Mouse (Mus musculus) heart, embryonic 16.5 days (tissue): Measurements from ENCODE around the gene Taf7l. TPM values are rescaled to one million over a fixed set of nuclear protein-coding genes. Genes with fewer than 3 reads are reported as not detected.

ENCODE experiments used
- ATAC-seq: fragments of 200-750 bp; cut with Nextera tagmentation; replicated peaks from 2 replicates; pipeline ENCODE4 v1.8.0; 2017; ENCODE audit warnings: moderate number of reproducible peaks; ENCODE audit not compliant: insufficient read depth, low FRiP score; ENCODE audit errors: extremely low read depth
- H3K27ac ChIP-seq: fragments of 300-500 bp; sonication (generic); 2 replicates; pipeline ENCODE4 v1.5.1; 2014; ENCODE audit warnings: mild to moderate bottlenecking, low read length, control low read depth, moderate library complexity
- H3K27me3 ChIP-seq: fragments of 300-500 bp; sonication (generic); 2 replicates; pipeline ENCODE4 v1.6.1; 2014; ENCODE audit warnings: low read length, mixed read lengths; ENCODE audit not compliant: control insufficient read depth, insufficient read depth
- H3K36me3 ChIP-seq: fragments of 300-500 bp; sonication (generic); 2 replicates; pipeline ENCODE4 v1.6.1; 2014; ENCODE audit not compliant: control insufficient read depth, insufficient read depth
- H3K4me1 ChIP-seq: fragments of 300-500 bp; sonication (generic); 2 replicates; pipeline ENCODE4 v1.6.1; 2014; ENCODE audit warnings: low read length, mixed read lengths; ENCODE audit not compliant: control insufficient read depth, insufficient read depth
- H3K4me2 ChIP-seq: fragments of 300-500 bp; sonication (generic); 2 replicates; pipeline ENCODE4 v1.6.1; 2014; ENCODE audit warnings: low read depth, mild to moderate bottlenecking, control low read depth, low read length
- H3K4me3 ChIP-seq: fragments of 300-500 bp; sonication (generic); 2 replicates; pipeline ENCODE4 v1.5.1; 2014; ENCODE audit warnings: mild to moderate bottlenecking, control low read depth, low read length
- H3K9ac ChIP-seq: fragments of 300-500 bp; sonication (generic); 2 replicates; pipeline ENCODE4 v1.6.1; 2014; ENCODE audit warnings: low read length, control low read depth
- H3K9me3 ChIP-seq: fragments of 300-500 bp; sonication (generic); replicated peaks from 2 replicates; pipeline ENCODE4 v1.6.1; 2016; ENCODE audit warnings: low read length; ENCODE audit not compliant: control insufficient read depth
- WGBS: fragments of 180-500 bp; shearing (Covaris S2); extraction: QIAGEN DNeasy Blood & Tissue Kit; methylation state at CpG from one replicate; pipeline ENCODE4 v1.1.7; 2014; 5-methylcytosine and 5-hydroxymethylcytosine counted together
- polyA plus RNA-seq: library from polyadenylated mRNA; unstranded; fragments of >200 nt; fragmentation: Nextera tagmentation; extraction: Ambion mirVana; gene quantifications from 2 replicates; pipeline ENCODE4 v1.2.1, GENCODE M21; 2015

The Taf7l gene
- polyA plus RNA-seq, 1 experiment from 2014 or later: not detected

DNA sequence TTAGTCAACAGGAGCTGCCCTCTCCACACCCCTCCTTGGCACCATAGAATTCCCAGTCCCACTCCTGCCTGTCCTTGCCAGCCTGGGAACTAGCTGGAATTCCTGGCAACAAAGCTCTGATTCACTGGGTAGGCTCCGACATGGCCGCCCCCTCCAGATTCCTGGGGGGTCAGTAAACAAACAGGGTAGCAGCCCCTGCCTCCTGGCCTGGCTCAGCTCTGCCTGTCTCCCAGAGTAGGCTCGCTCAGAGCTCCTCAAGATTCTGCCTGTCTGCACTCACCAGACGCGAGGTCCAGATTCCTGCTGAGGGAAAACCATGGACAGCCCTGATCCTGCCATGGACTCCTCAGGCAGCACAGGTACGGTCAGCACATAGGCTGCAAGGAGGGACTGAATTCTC, 49.5 kb downstream of the Taf7l start:
- no peaks in the 10 kb centered on the region for H3K4me1 ChIP-seq
- ATAC-seq: no peak
- no peaks in the 10 kb centered on the region for H3K27me3 ChIP-seq
- 39% methylated on average over 6 of the region's 6 CpGs for WGBS
- no peak overlapping the region for H3K27ac ChIP-seq
- H3K36me3 ChIP-seq: no peaks in the 10 kb centered on the region
- H3K9me3 ChIP-seq: no peaks in the 10 kb centered on the region
- no peak overlapping the region for H3K9ac ChIP-seq
- H3K4me3 ChIP-seq: no peak overlapping the region
- no peak overlapping the region for H3K4me2 ChIP-seq

DNA sequence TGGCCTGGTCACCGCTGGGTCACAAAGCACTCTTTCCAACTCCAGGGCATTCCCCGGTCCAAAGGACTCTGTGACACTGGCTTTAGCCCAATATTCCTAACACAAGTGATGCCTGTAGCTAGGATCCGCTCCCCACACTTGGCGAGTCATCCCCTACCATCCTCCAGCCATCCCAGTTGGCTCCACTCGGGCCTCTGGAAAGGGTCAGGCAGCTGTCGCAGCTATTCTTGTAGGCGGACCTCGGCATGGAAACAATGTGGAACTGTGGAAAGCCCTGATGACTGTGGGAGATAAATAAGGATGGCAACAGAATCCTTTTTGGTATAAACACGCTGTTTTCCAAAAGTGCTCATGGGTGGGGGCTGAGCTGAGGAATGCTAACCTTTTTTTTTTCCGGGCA, 50.5 kb downstream of the Taf7l start:
- Histone ChIP-seq H3K4me2 (no peak overlapping the region), H3K9me3 (no peaks in the 10 kb centered on the region), H3K27me3 (no peaks in the 10 kb centered on the region), H3K9ac (no peak overlapping the region), H3K4me3 (no peak overlapping the region), H3K36me3 (no peaks in the 10 kb centered on the region), H3K4me1 (no peaks in the 10 kb centered on the region), H3K27ac (no peak overlapping the region)
- 59% methylated on average over 10 of the region's 10 CpGs for WGBS
- ATAC-seq: no peak

DNA sequence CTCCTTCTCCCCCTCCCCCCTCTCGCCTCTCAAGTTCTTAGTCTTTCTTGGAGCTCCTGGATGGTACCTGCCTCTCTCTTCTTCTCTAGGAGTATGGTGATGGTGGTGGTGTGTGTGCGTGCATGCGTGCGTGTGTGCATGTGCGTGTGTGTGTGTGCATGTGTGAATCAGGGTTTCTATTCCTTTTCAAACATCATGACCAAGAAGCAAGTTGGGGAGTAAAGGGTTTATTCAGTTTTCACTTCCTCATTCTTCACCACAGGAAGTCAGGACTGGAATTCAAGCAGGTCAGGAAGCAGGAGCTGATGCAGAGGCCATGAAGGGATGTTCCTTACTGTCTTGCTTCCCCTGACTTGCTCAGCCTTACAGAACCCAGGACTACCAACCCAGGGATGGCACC, 52.0 kb downstream of the Taf7l start:
- 91% methylated on average over 5 of the region's 5 CpGs for WGBS
- H3K9ac ChIP-seq: no peak overlapping the region

DNA sequence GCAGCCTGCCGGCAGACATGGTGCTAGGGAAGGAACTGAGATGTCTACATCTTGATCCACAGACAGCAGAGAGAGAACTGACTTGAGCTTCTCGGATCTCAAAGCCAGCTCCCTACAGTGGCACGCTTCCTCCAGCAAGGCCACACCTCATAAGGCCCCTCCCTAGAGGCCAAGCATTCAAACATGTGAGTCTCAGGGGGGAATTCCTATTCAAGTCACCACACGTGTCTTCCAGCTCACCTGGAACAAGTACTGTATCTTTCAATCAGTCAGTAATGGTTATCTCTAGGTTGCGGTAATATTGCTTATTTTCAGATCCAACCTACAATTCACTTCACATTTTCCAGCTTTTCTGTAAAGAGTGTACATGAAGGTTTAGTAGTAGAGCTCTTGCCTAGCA, 56.2 kb downstream of the Taf7l start:
- no peak overlapping the region for H3K9ac ChIP-seq
- H3K4me3 ChIP-seq: no peak overlapping the region
- H3K27me3 ChIP-seq: no peaks in the 10 kb centered on the region
- H3K4me2 ChIP-seq: no peak overlapping the region
- no peak for ATAC-seq
- H3K36me3 ChIP-seq: no peaks in the 10 kb centered on the region
- H3K9me3 ChIP-seq: no peaks in the 10 kb centered on the region
- no peak overlapping the region for H3K27ac ChIP-seq
- 86% methylated on average over 5 of the region's 5 CpGs for WGBS
- H3K4me1 ChIP-seq: no peaks in the 10 kb centered on the region

More for the DNA sequence above, 52.0 kb downstream of the Taf7l start:
- Histone ChIP-seq H3K27ac (no peak overlapping the region), H3K9me3 (no peaks in the 10 kb centered on the region), H3K27me3 (no peaks in the 10 kb centered on the region), H3K4me3 (no peak overlapping the region), H3K36me3 (no peaks in the 10 kb centered on the region), H3K4me1 (no peaks in the 10 kb centered on the region), H3K4me2 (no peak overlapping the region)
- no peak for ATAC-seq

DNA sequence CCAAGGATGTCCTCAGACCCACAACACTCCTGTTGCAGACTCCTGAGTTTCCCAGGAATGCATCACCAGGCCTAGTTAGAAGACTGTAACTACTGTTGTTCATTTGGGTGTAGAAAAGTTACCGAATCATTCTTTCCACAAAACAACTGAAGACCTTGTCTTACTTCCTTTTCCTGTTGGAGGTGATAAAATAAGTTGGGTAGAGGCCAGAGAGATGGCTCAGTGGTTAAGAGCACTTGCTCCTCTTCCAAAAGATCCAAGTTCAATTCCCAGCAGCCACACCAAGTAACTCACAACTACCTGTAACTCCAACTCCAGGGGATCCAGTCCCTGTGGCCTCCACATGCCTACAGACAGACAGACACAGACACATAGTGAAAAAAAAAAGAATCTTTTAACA, 64.2 kb downstream of the Taf7l start:
- Histone ChIP-seq H3K9me3 (no peaks in the 10 kb centered on the region), H3K27me3 (no peaks in the 10 kb centered on the region), H3K4me1 (no peaks in the 10 kb centered on the region), H3K4me2 (no peak overlapping the region), H3K4me3 (no peak overlapping the region), H3K36me3 (no peaks in the 10 kb centered on the region), H3K27ac (no peak overlapping the region), H3K9ac (no peak overlapping the region)
- WGBS: 43% methylated on average over 1 of the region's 1 CpGs
- ATAC-seq: no peak

Other genes starting within 250 kb of the Taf7l start
- 44.1 and 46.3 TPM in 2 replicates for gene Trmt2b, start 199.5 kb downstream of the Taf7l start, polyA plus RNA-seq
- gene Tmem35a, start 181.3 kb downstream of the Taf7l start, polyA plus RNA-seq: 23.7 and 24.3 TPM in 2 replicates
- gene Cenpi, start 168.4 kb downstream of the Taf7l start, polyA plus RNA-seq: 26.5 and 32.1 TPM in 2 replicates
- gene Drp2, start 71.9 kb downstream of the Taf7l start, polyA plus RNA-seq: 0.25 and 0.29 TPM in 2 replicates
- gene Timm8a1, start 65.4 kb upstream of the Taf7l start, polyA plus RNA-seq: 80.5 and 81.6 TPM in 2 replicates
- 0.89 and 1.6 TPM in 2 replicates for gene Btk, start 107.1 kb upstream of the Taf7l start, polyA plus RNA-seq
- gene Rpl36a, start 109.2 kb upstream of the Taf7l start, polyA plus RNA-seq: 172 and 221 TPM in 2 replicates
- gene Gla, start 124.6 kb upstream of the Taf7l start, polyA plus RNA-seq: 2.4 and 2.7 TPM in 2 replicates
- 118 and 146 TPM in 2 replicates for gene Hnrnph2, start 124.7 kb upstream of the Taf7l start, polyA plus RNA-seq
- 3.1 and 3.8 TPM in 2 replicates for gene Armcx4, start 210.0 kb upstream of the Taf7l start, polyA plus RNA-seq
- gene Armcx1, start 241.5 kb upstream of the Taf7l start, polyA plus RNA-seq: 41.8 and 43.7 TPM in 2 replicates